Mouse (Mus musculus) yolk sac, embryonic 10.5 days (tissue): Measurements from ENCODE around the gene Lztr1.
"Not testable (repeated sequence)": the region's sequence is repeated elsewhere in the genome, so short reads cannot be mapped to it uniquely, and the experiment has no call there.

Source experiments
- DNase-seq: peaks from one replicate; pipeline ENCODE4 v3.0.0-alpha.2; 2017; ENCODE audit warnings: low spot score

Gene Lztr1

DNA sequence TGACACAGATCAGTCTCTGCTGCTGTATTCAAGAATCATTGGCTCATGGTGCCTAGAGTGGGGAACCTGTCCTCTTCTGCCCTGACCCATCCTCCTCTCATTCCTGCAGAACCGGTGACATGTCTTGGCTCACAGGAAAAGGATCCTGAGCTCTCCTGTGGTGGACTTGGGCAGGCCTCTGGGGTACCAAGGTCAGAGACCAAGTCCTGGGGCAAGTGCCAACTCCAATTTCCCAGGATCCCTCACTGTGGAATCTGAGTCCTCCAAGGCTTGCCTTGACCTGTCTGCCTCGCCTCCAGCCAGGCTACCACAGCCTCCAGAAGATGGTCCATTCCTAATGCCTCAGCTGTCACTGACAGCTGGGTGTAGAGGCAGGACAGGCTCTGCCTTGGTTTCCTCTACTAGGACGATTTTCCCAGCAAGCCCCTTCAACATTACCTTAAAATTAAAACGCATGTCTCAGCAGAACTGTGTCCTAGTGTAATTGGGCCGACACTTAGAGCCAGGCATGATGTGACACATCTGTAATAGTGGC lies 1.4 kb upstream of the Lztr1 start:
- no peak for DNase-seq

DNA sequence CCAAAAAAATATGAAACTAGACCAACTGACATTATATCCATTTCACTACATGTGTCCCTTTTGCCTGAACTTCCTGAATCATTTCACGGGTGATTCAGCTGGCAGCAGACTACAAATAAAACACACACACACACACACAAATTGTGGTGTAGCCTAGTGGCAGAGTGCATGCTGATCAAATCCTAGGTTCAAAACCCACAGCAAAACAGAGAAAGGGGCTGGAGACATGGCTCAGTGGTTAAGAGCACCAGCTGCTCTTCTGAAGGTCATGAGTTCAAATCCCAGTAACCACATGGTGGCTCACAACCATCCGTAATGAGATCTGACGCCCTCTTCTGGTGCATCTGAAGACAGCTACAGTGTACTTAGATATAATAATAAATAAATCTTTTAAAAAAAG lies 457 bp upstream of the Lztr1 start:
- DNase-seq = not testable (repeated sequence)

DNA sequence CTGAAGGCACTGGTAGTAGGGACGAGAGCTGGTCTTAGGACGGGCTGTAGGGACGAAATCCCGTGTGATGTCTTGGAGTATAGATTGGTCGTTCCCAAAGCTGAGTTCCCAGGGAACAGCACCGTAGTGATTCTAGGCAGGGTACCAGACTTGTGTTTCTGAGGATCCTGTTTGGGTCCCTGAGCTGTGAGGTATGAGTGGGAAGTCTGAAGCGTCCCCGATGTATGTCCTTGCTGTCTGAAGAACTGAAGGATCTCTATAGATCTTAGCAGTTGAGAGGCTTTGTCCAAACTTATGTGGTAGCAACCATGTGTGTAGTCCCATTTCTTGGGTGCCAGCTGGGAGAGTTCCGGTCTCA lies 731 bp downstream of the Lztr1 start:
- DNase-seq = no peak

DNA sequence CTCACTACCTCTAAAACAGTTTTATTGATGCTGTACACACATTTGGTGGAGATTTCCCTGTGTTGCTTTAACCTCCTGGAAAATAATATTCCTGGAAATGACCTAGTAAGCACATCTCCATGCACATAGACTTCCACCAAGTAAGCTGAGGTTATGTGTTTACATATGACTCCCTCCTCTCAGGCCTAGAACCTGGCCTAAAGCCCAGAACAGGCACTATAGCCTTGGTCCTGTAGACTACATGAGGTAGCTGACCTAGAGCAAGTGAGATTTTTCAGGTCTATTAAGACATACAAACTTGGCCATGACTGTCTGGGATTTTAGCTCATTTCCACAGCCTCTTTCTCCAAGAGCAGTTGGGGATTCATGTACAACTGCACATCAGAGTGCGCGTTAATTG lies 1.7 kb downstream of the Lztr1 start:
- no peak for DNase-seq

DNA sequence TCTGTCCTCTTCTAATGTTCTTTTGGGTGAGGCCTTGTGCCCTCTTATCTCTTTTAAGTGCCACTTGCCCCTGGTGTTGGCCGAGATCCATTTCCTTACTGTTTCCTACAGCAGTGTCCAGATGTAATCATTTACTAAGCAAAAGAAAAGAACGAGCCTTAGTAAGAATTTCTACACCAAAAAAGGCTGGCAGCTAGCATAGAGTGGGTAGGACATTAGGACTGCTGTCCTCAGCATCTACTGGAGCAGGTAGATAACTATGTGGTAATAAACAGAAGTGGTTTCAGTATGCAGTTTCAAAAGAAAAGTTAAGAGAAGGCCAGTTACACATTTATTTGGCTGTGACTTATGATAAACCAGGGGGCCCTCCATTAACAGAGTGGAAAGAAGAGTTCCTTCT lies 2.2 kb downstream of the Lztr1 start:
- DNase-seq = no peak

DNA sequence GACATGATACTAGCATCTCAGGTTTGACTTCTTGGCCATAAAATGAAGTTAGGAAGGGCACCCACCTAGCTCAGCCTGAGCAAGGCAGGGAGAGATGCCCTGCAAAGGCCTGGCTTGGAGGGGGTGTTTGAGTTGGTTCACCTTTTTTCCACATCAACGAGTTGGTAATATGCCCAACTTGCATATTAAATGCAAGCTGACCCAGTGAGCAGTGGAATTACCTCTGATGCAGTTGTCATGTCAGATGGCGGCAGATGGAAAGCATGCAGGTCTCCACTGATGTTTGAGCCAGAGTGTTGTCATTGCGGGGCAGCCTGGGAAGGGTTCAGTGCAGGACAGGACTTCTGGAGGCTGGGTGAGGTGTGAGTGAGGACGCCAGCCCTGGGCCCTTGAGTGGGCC lies 2.9 kb downstream of the Lztr1 start:
- no peak for DNase-seq

DNA sequence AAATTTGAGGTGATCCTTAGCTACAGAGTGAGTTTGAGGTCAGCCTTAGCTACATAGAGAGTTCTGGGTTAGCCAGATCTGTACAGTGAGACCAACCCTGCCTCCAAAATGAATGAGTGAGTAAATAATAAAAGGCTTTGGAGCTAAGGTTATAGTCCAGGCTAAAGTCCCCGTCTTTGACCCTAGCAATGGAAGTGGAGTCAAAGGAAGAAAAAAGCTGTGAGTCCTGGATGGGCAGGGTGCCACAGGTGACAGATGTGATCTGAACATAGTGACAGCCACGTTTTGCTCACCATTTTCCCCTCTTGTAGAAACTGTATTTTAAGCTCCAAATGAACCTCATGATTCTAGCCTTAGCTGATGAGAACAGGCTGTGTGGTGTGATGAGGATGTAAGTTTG lies 10.4 kb downstream of the Lztr1 start:
- no peak for DNase-seq

DNA sequence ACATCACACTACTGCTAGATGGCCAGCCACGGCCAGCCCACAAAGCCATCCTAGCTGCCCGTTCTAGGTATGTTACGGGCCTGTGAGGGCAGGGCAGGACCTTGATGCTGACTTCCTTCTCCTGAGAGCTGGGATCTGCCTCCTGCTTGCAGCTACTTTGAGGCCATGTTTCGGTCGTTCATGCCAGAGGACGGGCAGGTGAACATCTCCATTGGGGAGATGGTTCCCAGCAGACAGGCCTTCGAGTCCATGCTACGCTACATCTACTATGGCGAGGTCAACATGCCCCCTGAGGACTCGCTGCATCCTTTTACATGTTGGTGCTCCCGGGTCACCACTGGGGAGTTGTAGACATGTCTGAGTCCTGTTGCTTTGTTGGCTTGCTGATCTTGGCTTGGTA lies 15.7 kb downstream of the Lztr1 start:
- DNase-seq = no peak

DNA sequence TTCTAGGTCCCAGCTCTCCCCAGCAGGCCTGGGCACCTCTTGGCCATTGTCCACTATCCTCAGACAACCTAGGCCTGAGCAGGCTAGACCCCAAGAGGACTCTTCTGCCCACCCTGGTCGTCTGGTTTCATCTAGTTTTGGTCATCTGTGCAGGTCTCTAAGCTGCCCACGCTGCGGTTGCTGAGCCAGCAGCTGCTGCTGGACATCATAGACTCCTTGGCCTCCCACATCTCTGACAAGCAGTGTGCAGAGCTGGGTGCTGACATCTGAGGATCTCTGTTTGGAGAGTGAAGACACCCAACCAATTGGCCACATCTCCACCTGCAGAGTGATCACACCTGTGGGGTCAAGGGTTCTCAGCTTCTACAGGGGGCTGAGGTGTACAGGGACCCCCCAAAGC lies 17.0 kb downstream of the Lztr1 start:
- DNase-seq = no peak

DNA sequence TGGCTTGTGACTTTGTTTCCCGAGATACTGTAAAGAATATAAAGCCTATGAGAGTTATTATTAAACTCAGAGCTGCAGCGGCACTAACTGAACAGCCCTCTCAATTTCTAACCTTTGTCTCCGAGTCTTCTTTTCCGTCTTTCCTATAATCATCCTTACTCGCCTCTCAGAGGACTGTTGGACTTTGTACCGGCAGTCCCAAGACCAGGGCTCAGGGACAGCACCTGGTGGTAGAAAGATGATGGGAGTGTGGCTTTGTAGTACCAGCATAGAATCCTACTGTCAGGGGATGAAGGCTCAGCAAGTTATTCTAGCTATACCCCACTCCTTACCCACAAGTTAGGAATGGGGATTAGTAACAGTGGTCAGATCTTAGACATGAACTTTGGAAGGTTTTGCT lies 17.7 kb downstream of the Lztr1 start:
- DNase-seq = peak; percentile 63

DNA sequence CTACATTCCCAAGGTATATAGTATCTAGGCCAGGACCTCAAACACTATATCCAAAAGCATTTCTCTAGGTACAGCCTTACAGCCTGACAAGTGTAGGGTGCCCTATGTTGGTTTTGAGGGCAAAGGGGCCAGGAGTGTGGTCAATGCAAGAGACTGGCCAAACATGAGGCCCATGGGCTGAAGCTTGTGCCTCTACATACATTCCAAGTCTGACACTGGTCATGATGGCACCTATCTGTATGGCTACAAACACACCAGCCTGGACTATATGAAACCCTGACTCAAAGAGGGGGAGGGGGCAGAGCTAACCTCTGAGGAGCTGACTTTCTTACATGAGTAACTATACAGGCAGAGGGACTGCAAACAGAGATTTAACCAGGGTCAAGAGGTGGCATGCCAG lies 19.1 kb downstream of the Lztr1 start:
- DNase-seq = no peak

DNA sequence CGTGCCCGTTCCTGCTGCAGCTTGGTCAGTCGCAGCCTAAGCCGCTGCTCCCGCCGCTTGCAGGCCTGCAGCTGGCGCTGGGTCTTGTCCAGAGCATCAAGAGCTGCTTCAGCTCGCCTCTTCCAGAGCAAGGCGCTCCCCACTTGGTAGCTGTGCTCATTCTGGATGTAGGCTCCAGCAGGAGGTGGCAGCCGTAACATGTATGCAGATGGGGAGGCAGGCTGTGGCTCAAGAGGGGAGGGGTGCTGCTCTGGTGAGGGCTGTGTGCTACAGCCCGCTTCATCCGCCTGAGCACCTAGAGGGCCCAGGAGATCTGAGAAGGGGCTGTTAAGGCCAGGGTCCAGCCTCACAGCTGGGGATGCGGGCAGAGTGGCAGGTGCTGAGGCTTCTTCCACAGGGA lies 19.8 kb downstream of the Lztr1 start:
- no peak for DNase-seq

DNA sequence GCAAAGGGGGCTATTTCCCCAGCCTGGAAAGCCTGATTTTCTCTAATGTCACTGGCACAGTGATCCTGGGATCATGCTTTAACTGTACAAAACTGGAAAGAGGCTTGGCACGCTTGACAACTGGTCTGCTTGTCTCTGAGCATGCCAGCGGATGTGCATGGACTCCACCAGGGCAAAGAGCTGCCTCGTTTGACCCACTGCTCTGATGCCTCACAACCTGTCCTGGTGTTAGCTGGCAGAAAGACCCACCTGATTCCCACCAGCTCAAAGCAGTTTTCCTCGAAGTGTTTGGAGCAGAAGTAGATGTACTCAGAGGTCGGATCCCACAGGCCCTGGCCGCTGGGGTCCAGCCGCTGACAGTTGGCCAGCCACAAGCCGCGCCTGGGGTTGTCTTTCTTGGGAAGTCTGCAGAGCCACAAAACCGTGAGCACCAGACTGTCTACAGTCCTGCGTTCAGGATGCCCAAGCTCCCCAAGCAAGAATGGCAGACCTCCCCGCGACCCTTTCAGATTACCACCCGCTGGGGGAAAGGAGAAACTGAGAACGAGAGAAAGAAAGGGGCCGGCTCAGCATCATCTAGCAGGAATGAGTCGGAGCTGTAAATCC lies 21.6 kb downstream of the Lztr1 start:
- no peak for DNase-seq

DNA sequence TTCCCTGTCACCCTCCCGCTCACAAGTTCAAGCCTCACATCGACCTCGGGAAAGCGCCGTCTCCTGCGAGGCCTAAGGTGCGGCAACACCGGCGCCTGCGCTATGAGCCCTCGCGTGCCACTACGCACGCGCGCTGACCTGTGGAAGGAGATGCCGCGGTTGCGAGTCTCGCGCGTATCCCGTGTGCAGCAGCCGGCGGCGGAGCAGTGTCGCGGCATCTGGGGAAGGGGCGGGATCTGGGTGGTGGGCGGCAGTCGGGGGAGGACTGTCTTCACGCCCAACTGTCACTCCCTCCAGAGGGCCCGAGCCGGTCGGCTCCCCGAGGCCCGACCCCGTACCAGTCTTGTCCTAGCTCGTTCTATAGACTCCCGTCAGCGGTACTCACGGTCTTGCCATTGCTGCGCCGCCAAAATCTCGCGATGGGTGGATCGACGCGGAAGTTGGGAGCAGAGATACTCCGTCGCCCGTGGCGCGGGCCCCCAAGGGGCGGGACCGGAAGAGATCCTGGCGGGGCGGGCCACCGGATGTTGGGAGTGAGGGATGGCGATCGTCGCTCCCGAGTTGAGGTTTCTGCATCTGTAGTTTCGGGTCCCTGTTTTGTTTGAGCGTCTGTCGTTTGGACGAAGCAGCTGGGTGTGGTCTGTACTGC lies 22.3 kb downstream of the Lztr1 start, which contains the start of gene Thap7:
Gene Thap7 (minus strand): TSS at position 497 of the 649 bp plus-strand sequence.
- DNase-seq = peak; percentile 96

DNA sequence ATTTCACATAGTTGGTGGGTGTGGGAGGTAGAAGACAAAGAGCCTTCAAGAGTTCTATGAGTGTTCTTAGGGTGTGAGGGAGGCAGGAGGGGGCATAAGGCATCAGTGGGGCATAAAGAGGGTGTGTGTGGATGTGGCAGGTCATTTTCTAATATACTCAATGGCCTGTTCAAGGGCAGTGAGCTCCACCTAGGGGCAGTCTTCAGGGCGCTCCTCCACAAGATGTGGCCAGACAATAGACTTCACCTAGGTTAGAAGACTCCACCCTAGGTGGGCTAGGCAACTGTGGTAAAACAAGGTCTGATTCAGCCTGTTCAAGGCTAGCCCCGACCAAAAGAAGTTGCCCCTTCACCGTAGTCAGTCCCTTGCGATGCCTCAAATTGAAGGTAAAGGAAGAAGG lies 23.8 kb downstream of the Lztr1 start:
- no peak for DNase-seq

DNA sequence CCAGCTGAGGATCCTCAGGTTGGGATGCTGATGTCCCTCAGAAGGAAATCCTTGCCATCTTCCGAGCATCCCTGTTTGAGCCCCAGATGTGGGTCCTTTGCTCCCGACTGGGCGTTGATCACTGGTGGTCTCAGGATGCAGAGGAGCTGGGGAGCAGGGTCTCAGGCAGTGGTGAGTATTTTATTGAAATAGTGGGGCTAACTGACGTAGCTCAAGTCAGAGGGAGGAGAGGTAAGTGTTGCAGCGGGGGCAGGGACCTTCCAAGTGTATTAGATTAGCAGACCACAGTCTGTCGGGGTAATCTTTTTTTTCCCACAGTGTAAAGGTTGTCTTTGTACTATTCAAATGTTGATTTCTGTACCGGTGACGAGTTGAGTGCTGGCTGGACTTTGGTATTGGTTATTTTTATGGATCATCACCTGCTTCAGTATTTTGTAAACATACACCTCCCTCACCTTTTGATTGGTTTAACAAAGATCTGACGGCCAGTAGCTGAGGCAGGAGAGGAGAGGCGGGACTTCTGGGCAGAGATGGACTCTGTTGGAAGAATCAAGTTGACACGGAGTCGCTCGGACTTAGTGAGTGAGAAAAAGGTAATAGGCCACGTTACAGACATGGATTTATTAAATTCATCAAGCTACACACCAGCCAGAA lies 24.3 kb downstream of the Lztr1 start:
- DNase-seq = no peak

DNA sequence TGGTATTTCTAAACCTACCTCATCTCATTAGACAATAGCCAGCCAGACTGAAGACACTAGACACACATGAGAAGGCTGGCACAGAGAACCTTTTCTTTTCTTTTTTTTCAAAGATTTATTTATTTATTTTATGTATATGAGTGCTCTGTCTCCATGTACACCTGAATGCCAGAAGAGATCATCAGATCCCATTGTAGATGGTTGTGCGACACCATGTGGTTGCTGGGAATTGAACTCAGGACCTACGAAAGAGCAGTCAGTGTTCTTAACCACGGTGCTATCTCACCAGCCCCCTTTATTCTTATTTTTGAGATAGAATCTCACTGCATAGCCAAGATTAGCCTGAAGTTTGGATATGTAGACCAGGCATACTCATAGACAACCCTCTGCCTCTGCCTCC lies 28.1 kb downstream of the Lztr1 start:
- no peak for DNase-seq

DNA sequence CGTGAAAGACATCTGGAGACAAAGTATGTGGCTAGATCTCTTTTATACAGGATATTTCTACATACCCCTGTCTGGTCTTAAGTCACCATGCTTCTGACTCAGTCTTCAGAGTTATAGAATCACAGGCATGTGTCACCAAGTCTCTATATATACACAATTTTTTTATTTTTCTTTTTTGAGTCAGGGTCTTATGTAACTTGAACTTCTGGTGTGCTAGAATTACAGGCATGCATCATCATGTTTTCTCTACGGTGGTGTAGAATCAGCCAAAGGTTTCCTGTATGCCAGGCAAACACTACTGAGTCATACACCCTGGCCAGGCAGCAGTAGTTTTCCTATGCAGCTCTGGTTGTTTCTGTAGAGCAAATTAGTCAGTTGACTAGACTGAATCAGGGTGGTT lies 34.1 kb downstream of the Lztr1 start:
- no peak for DNase-seq

DNA sequence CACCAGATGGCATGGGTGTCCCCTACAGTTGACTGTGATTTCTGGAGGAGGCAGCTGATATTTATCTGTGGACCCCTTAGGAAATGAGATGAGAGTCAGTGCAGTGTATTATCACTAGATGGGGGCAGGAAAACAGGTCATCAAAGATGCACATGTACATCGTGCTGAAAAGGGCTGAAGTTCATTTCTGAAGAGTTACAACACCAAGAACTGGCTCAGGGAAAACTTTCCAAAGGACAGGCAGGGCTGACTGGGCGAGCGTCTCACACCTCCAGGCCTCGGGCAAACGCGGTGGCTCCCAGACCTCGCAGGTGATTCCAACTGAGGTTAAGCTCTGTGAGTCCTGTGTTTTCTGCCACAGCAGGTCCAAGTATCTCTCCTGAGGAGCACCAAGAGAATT lies 44.3 kb downstream of the Lztr1 start:
- no peak for DNase-seq

DNA sequence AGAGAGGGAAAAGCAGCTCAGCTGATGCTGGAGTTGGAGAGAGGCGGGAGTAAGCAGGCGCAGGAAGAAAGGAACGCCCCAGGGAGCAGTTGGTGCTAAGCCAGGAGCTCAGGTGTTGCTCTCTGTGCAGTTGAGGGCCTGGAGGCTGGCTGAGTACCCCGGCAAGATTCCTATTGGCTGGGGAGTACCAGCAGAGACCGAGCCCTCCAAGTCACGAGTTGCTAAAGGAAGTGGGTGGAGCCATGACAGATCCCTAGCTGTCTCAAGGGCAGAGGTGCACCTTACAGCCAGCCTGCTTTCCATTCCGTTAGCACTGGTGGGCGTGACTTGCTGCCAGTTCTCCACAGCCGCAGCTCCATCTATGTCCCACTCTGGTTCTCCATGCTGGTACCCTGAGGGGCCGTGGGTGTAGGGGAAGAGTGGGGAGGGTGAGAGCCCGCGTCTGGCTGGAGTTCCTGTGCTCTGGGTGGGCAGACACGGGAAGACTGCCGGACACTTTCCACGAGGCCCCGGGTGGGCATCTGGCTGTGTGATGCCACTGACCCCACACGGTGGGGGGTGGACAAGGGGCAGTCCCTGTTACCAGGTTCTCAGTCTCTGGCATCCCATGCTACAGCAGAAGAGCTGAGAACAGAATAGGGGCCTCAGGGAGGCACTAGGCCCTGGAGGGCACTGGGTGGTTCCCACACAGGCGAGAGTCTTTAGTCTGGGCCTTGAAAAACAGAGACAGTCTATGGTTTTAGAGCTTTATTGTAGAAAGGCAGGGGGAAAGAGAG lies 45.6 kb downstream of the Lztr1 start:
- peak; percentile 91 for DNase-seq

DNA sequence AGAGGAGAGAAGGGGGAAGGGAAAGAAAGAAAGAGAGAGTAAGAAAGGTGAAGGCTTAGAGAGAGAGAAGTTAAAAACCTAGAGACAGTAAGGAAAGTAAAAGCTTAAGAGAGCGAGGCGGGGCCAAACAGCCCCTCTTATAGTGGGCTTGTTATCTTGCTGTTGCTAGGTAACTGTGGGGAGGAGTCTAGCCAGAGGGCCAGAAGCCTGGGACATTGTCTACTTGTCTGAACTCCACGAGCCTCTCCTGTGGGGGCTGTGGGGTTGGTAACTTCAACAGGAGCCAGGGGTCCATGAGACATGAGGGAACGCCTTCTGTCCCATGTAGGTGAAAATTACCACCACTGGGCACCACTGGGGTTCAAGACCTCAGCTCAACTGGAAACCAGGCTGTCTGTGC lies 46.2 kb downstream of the Lztr1 start:
- DNase-seq = peak; percentile 51

DNA sequence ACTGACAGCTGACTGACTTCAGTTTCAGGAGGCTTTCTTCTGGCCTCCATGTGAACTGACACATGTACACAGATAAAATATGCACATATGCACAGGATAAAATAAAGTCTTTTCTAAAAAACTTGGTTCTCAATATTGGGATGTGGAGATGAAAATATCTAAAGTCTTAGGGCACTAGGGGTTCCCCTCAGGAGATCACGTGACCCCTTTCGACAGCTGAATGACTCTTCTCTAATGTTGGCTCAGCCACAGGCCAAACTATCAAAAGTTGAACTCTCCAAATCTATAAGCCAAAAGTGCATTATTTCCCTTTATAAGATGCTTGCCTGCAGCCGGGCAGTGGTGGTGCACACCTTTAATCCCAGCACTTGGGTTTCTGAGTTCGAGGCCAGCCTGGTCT lies 47.7 kb downstream of the Lztr1 start:
- DNase-seq = no peak

DNA sequence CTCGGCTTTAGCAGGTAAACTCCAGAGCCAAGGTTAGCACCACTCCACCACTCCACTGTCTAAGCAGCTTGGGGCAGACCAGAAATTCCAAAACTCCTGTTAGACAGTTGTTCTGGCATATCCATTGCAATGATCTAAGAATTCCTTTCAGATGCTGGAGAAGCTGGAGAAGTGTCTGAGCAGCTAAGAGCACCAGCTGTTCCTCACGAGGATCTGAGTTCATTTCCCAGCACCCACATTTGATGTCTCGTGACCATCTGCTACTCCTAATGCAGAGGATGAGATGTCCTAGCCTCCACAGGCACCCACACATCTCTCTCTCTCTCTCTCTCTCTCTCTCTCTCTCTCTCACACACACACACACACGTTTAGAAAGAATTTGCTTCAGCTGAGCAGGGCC lies 48.4 kb downstream of the Lztr1 start:
- DNase-seq = no peak
